Mouse (Mus musculus) thymus, adult 2 months (tissue): ENCODE data around the gene Srrm4. TPM values are rescaled to one million over a fixed set of nuclear protein-coding genes. Genes with fewer than 3 reads are reported as not detected.

ENCODE experiments used
- DNase-seq: peaks from one replicate; pipeline ENCODE4 v3.0.0; 2021
- H3K27ac ChIP-seq: fragments of 200-500 bp; 2 replicates; pipeline ENCODE4 v1.5.1; 2012; ENCODE audit warnings: low read length, control low read depth; ENCODE audit not compliant: control insufficient read depth, insufficient read depth
- H3K27me3 ChIP-seq: fragments of 200-500 bp; 2 replicates; pipeline ENCODE4 v1.6.1; 2012; ENCODE audit warnings: mild to moderate bottlenecking, low read length, moderate library complexity, mixed read lengths; ENCODE audit not compliant: control insufficient read depth, insufficient read depth
- H3K36me3 ChIP-seq: fragments of 200-500 bp; 2 replicates; pipeline ENCODE4 v1.6.1; 2012; ENCODE audit warnings: mild to moderate bottlenecking, low read length, moderate library complexity; ENCODE audit not compliant: control insufficient read depth, insufficient read depth
- H3K4me1 ChIP-seq: fragments of 200-500 bp; replicated peaks from 2 replicates; pipeline ENCODE4 v1.6.1; 2012; ENCODE audit warnings: low read length; ENCODE audit not compliant: control insufficient read depth, insufficient read depth
- H3K4me3 ChIP-seq: fragments of 200-500 bp; 2 replicates; pipeline ENCODE4 v1.5.1; 2012; ENCODE audit warnings: mild to moderate bottlenecking, low read length, control low read depth, moderate library complexity; ENCODE audit not compliant: control insufficient read depth, insufficient read depth
- CTCF ChIP-seq: fragments of 200-500 bp; IDR thresholded peaks from 2 replicates; pipeline ENCODE4 v1.5.1; 2012; ENCODE audit warnings: mild to moderate bottlenecking, control low read depth, low read length, moderate library complexity, borderline replicate concordance; ENCODE audit not compliant: control insufficient read depth, poor library complexity, insufficient read depth; ENCODE audit errors: extremely low read depth
- POLR2A ChIP-seq: fragments of 200-500 bp; IDR thresholded peaks from 2 replicates; pipeline ENCODE4 v1.6.1; 2012; ENCODE audit warnings: mild to moderate bottlenecking, low read length, control low read depth, moderate library complexity; ENCODE audit not compliant: control insufficient read depth, poor library complexity, insufficient read depth; ENCODE audit errors: extremely low read depth
- WGBS: fragments of 180-500 bp; shearing (Covaris S2); methylation state at CpG from one replicate; pipeline ENCODE4 v1.1.7; 2018; 5-methylcytosine and 5-hydroxymethylcytosine counted together
- polyA plus RNA-seq: library from polyadenylated mRNA; depleted of rRNA; stranded (reverse); fragments of >200 nt; gene quantifications from 2 replicates; pipeline ENCODE4 v1.2.3, GENCODE M21; 2012; rRNA removed

Gene Srrm4
- 0.04 and 0.67 TPM in 2 replicates for polyA plus RNA-seq

DNA sequence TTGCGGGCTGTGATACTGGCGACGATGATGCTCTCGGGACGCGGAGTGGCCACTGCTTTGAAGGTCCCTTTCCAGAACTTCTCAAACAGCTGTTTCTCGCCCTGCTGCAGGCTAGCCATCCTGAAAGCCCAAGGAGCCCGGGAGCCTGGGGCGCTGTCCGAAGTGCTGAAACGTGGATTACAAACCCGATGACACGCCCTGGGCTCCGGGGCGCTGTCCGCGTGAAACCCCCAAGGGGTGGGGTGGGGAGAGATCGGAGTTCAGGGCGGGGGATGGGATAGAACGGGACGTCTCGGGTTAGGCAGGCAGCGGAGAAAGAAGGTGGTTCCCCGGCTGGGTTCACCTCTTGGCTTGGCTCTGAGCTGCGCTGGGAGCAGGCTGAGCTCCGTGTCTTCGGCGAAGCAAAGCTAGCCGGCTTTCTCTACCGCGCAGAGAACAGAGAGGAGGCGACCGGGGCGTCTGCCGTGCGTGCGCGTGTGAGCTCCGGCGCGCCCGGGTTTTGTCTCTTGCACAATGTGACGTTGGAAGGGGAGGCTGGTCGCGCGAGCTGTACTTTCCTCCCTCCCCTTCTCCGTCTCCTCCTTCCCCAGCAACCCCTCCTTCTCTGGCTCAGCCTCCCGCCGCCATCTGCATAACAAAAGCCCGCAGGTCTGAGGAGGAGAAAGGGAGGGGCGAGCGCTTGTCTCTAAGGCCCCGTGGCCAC, at the start of gene Srrm4:
Srrm4 (minus strand) TSS at position 472 of the 703 bp plus-strand sequence.
- H3K36me3 ChIP-seq: no peaks in the 10 kb centered on the region

DNA sequence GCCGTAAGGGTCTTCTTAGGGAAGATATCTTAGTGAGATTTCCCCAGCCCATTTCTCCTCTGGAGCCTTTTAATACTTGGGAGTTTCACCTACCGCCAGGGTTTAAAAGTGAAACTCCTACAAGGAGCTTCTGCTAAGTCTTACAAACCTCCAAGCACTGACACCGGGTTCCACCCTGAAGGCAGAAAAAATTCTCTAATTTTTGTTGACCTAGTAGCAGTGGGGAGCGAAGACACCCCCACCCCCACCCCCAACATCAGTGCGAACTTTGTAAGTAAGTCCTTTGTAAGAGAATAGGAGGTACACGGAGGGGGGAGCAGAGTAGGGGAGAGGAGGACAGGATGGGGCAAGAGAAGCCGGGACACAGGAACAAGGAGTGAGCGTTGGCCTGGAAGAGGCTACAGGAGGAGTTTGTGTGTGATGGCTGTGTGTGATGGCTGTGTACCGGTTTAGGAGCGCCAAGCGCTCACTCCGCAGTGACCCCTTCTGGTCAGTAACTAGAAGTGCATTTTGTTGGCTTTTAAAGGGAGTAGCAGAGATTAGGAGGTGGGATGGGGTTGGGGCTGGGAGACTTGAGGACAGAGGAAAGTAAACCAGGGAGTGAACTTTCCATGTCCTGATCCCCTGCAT, 1.3 kb upstream of the Srrm4 start:
- Histone ChIP-seq H3K27me3 (no peaks in the 10 kb centered on the region), H3K36me3 (no peaks in the 10 kb centered on the region), H3K4me1 (no peaks in the 10 kb centered on the region), H3K4me3 (no peak overlapping the region), H3K27ac (no peak overlapping the region)
- WGBS: 6% methylated on average over 12 of the region's 12 CpGs
- DNase-seq: no peak
- TF ChIP-seq CTCF: no peak
- TF ChIP-seq POLR2A: no peak

More for the DNA sequence above, at the start of gene Srrm4:
- peak; percentile 4 for DNase-seq
- no peak for TF ChIP-seq POLR2A
- TF ChIP-seq CTCF: no peak
- Histone ChIP-seq H3K4me1 (no peaks in the 10 kb centered on the region), H3K27ac (no peak within 1 kb of the TSS), H3K27me3 (no peaks in the 10 kb centered on the region), H3K4me3 (no peak within 1 kb of the TSS)
- WGBS: 5% methylated on average over 51 of the region's 53 CpGs

DNA sequence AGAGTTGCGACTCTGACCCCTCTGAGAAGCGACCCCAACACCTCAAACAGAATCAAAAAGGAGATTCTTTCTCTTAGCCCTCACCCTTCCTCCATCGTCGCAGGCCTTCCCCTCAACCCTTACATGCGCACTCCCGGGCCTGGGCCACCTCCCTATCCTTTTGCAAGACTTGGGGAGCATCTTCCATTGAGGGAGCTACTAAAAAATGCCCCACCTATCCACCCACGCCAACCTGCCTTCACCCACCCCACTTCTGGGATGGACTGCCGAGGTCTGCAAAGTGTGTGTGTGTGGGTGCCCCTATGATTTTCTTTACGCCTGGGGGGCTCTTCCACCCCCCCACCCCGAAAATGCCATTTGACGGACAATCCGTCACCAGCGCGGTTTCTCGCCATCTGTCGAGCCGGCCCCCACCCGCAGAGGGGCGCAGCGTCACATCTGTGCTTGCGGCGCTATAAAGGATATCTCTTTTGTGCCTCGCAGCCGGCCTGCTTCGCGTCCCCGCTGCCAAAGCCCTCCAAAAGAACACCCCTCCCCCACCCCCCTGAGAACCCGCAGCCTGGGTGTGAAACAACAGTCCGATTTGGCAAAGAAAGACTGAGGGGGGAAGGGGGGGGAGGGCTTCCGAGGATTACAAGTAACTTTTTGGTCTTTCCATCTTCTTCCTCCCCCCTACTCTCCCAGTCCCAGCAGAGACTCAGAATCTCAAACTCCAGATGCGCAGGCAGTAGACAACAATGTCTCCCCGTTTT, 608 bp upstream of the Srrm4 start:
- WGBS: 8% methylated on average over 32 of the region's 32 CpGs
- no peak for DNase-seq
- H3K27me3 ChIP-seq: no peaks in the 10 kb centered on the region
- no peaks in the 10 kb centered on the region for H3K36me3 ChIP-seq
- no peak for TF ChIP-seq CTCF
- TF ChIP-seq POLR2A: no peak
- H3K27ac ChIP-seq: no peak overlapping the region
- no peaks in the 10 kb centered on the region for H3K4me1 ChIP-seq
- no peak overlapping the region for H3K4me3 ChIP-seq

DNA sequence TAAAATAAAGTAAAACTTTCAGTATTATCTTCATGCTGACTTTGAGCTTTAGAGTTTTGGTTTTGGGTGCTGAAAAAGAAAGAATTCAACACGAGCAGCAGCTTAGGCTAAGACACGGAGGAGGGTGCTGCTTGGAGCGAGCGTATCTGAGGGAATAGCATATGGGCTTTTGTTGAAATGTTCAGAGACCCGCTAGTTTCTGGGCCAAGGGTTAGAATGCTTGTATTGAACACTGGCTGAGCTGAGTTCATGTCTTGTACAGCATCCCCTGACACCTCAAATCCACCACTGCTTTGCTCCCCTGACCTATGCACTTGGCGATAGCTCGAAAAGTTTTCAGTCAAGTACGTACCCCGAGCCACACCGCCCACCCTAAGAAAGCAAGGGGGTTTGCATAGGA, 919 bp downstream of the Srrm4 start:
- no peak overlapping the region for H3K27ac ChIP-seq
- TF ChIP-seq CTCF: no peak
- no peak for TF ChIP-seq POLR2A
- H3K4me3 ChIP-seq: no peak overlapping the region
- no peak for DNase-seq
- H3K27me3 ChIP-seq: no peaks in the 10 kb centered on the region
- no peaks in the 10 kb centered on the region for H3K36me3 ChIP-seq
- H3K4me1 ChIP-seq: no peaks in the 10 kb centered on the region
- WGBS: 21% methylated on average over 10 of the region's 10 CpGs

DNA sequence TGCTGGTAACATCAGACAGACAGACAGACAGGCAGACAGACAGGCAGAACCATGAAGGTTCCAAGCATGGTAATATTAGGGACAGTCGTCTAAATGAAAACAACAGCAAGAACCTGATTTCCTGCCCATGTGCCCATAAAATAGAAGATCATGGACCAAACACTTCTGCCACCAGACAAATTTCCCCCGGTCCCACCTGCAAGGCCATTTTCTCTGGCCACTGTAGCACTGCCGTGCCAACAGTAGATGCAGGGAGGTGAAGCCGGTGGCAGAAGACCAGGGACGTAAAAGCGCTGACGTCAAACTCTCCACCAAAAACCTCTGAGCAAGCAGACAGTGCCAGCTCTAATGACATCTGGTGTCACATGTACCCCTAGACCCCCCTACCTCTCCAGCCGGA, 2.0 kb downstream of the Srrm4 start:
- Histone ChIP-seq H3K4me3 (no peak overlapping the region), H3K27me3 (no peaks in the 10 kb centered on the region), H3K4me1 (no peaks in the 10 kb centered on the region), H3K27ac (no peak overlapping the region), H3K36me3 (no peaks in the 10 kb centered on the region)
- DNase-seq: no peak
- no peak for TF ChIP-seq CTCF
- TF ChIP-seq POLR2A: no peak
- WGBS: 80% methylated on average over 8 of the region's 8 CpGs

DNA sequence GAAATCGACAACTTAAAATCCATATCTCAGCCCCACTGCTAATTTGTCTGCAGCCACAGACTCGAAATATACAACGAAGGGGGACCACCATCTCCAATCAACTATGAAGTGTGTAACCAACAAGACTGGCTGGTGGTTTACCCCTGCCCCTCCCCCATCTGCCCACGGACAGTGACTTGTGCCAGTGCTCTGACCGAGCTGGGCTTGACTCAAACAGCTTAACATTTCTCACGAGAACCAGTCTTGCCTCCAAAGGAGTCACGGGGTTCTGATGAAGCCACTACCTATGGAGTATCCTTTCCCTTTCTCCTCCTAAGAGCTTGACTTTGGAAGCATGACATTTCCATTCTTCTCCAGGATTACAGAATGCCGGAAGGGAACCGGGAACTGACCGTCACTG, 2.8 kb downstream of the Srrm4 start:
- no peak overlapping the region for H3K27ac ChIP-seq
- no peaks in the 10 kb centered on the region for H3K4me1 ChIP-seq
- no peaks in the 10 kb centered on the region for H3K36me3 ChIP-seq
- no peak overlapping the region for H3K4me3 ChIP-seq
- DNase-seq: no peak
- no peak for TF ChIP-seq POLR2A
- TF ChIP-seq CTCF: no peak
- no peaks in the 10 kb centered on the region for H3K27me3 ChIP-seq
- 64% methylated on average over 10 of the region's 10 CpGs for WGBS
